Mouse (Mus musculus) cortical plate, adult 2 months (tissue): ENCODE results near the gene Leo1.

Experiments
- CTCF ChIP-seq: fragments of 200-500 bp; IDR thresholded peaks from 2 replicates; pipeline ENCODE4 v1.5.1; 2011; ENCODE audit warnings: mild to moderate bottlenecking, control low read depth, low read length; ENCODE audit not compliant: insufficient read depth; ENCODE audit errors: extremely low read depth
- POLR2A ChIP-seq: fragments of 200-500 bp; IDR thresholded peaks from 2 replicates; pipeline ENCODE4 v1.6.1; 2011; ENCODE audit warnings: mild to moderate bottlenecking, low read length, control low read depth; ENCODE audit not compliant: insufficient read depth; ENCODE audit errors: extremely low read depth

- TF ChIP-seq CTCF: no peak
- no peak for TF ChIP-seq POLR2A
Observed at GRCm38 (mm10) chr9:75453994-75454393, 12.7 kb downstream of the Leo1 start.
